11 mouse cellular contexts compared by ENCODE assay signal in the genomic region with DNA sequence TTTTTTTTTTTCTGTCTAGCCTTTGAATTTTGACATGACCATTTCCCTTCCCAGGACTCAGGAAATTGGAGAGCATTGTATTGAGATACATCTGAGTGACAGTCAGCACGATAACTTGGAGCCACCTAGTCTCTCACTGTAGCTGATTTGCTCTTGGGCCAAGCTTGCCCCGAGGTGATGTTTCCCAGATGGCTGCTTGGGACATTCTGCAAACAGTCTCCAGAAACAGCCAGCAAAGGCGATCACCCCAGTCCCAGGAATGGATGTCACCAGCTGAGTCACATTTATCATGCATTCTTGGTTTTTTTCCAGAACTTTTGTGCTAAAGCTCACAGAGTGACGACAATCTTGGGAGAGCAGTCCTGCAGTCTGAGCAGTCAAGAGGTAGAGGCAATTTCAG.
DNase-seq lines count a peak whose midpoint lies in the region; ATAC-seq lines count a peak whose summit lies in the region.
"Had no signal": no experiment of that assay in that cellular context is flagged by ENCODE, and none has a peak within 500 bp of the region (broad histone marks: within the 10 kb centered on the region; RNA-seq: fewer than 3 reads in every experiment).

No protein-coding gene starts in this region.

- ATAC-seq in lung, embryonic 15.5 days (ENCODE audit: borderline replicate concordance, extremely low read depth, low FRiP score, low TSS enrichment), result peak; percentile 55; the same call in 1 of the 2 replicates

- peak; percentile 44 to 48 for DNase-seq in adrenal gland, adult (ENCODE audit: inconsistent age in 2 of 2, low spot score in 1 of 2)
- DNase-seq in adrenal gland, postnatal 10 days, result no peak
- no peak for DNase-seq in lung, adult 18-20 months
- peak; percentile 34 for DNase-seq in kidney, adult 18-20 months
- DNase-seq in skeletal muscle tissue, adult 2 months (ENCODE audit: low read depth, low spot score), result peak; percentile 23
- no peak for DNase-seq in left cerebral cortex, postnatal 10 days (ENCODE audit: extremely low spot score in 1 of 2, low spot score in 2 of 2)
- no peak for DNase-seq in right cerebral cortex, postnatal 4 days
- DNase-seq: thymus, postnatal 4 days had no signal

- H3K27ac ChIP-seq in lung, embryonic 15.5 days, result no peak overlapping the region
- H3K27ac ChIP-seq: hindbrain, embryonic 15.5 days had no signal

- no peaks in the 10 kb centered on the region for H3K9me3 ChIP-seq in lung, embryonic 15.5 days
- H3K9me3 ChIP-seq: hindbrain, embryonic 15.5 days had no signal

- intact Hi-C loops in left cerebral cortex, postnatal 10 days (cut with DNase I), result no loop called here

- no peak overlapping the region for H3K4me2 ChIP-seq in lung, embryonic 15.5 days
- H3K4me2 ChIP-seq: hindbrain, embryonic 15.5 days; midbrain, embryonic 11.5 days had no signal

- WGBS in lung, embryonic 15.5 days, result 26% methylated on average over 4 of the region's 4 CpGs

- H3K36me3 ChIP-seq in lung, embryonic 15.5 days, result no peaks in the 10 kb centered on the region
- H3K36me3 ChIP-seq: hindbrain, embryonic 15.5 days had no signal

- H3K4me3 ChIP-seq in lung, embryonic 15.5 days, result no peak overlapping the region
- H3K4me3 ChIP-seq: hindbrain, embryonic 15.5 days had no signal

- no peaks in the 10 kb centered on the region for H3K27me3 ChIP-seq in lung, embryonic 15.5 days
- H3K27me3 ChIP-seq: hindbrain, embryonic 15.5 days had no signal

- no peak overlapping the region for H3K9ac ChIP-seq in lung, embryonic 15.5 days
- H3K9ac ChIP-seq: hindbrain, embryonic 15.5 days had no signal

- peaks cover 13% of the 10 kb centered on the region; the same call in 1 of the 2 replicates for H3K4me1 ChIP-seq in lung, embryonic 15.5 days
- H3K4me1 ChIP-seq: hindbrain, embryonic 15.5 days had no signal

Comparison
In these comparisons a context has a peak if more than half of its experiments do, and no peak if none do; other contexts are left out.
1. DNase-seq: peak in adrenal gland, adult (2 of 2), kidney, adult 18-20 months (single experiment) and skeletal muscle tissue, adult 2 months (single experiment); none in adrenal gland, postnatal 10 days (single experiment), lung, adult 18-20 months (0 of 2), left cerebral cortex, postnatal 10 days (0 of 2) and right cerebral cortex, postnatal 4 days (single experiment).